Mouse (Mus musculus) inflammation-experienced regulatory T-cells, adult 6 months (primary cell): ENCODE results near the gene Serpine1. TPM values are rescaled to one million over a fixed set of nuclear protein-coding genes. Genes with fewer than 3 reads are reported as not detected.

Experiments used
- polyA plus RNA-seq, 3 experiments: library from polyadenylated mRNA; unstranded; fragments of 100-300 nt; shearing (Covaris generic); gene quantifications; one replicate each; pipeline ENCODE4 v1.2.1; 2017

The Serpine1 gene
- polyA plus RNA-seq, 3 experiments from 2014 or later, result not detected

Other genes starting within 250 kb of the Serpine1 start
- not detected for gene Col26a1, start 189.1 kb downstream of the Serpine1 start, polyA plus RNA-seq
- 10 to 100 TPM in 2 of 3 experiments, 1 to 10 TPM in 1; 8.0 to 13.1 (median 11.1) TPM for gene Ift22, start 164.1 kb downstream of the Serpine1 start, polyA plus RNA-seq
- 100 to 1,000 TPM; 413 to 465 (median 425) TPM for gene Fis1, start 119.0 kb downstream of the Serpine1 start, polyA plus RNA-seq
- gene Cldn15, start 105.7 kb downstream of the Serpine1 start, polyA plus RNA-seq, result not detected
- 1 to 10 TPM; 4.7 to 6.7 (median 5.1) TPM for gene Plod3, start 85.2 kb downstream of the Serpine1 start, polyA plus RNA-seq
- 10 to 100 TPM; 52.8 to 60.9 (median 60.7) TPM for gene Znhit1, start 84.2 kb downstream of the Serpine1 start, polyA plus RNA-seq
- gene Vgf, start 45.9 kb downstream of the Serpine1 start, polyA plus RNA-seq, result not detected
- gene Ap1s1, start 26.1 kb downstream of the Serpine1 start, polyA plus RNA-seq, result 100 to 1,000 TPM in 1 of 3 experiments, 10 to 100 TPM in 2; 66.7 to 117 (median 68.0) TPM
- 10 to 100 TPM; 12.2 to 16.5 (median 15.0) TPM for gene Trim56, start 43.9 kb upstream of the Serpine1 start, polyA plus RNA-seq
- not detected for gene Muc3, start 77.1 kb upstream of the Serpine1 start, polyA plus RNA-seq
- gene Muc3a, start 140.1 kb upstream of the Serpine1 start, polyA plus RNA-seq, result 1 to 10 TPM; 2.3 to 4.8 (median 4.2) TPM
- not detected for gene Ache, start 215.3 kb upstream of the Serpine1 start, polyA plus RNA-seq
- gene Ufsp1, start 222.4 kb upstream of the Serpine1 start, polyA plus RNA-seq, result 1 to 10 TPM in 2 of 3 experiments, under 1 TPM in 1; 0.32 to 2.0 (median 1.5) TPM
- 10 to 100 TPM; 58.1 to 76.1 (median 61.2) TPM for gene Srrt, start 235.4 kb upstream of the Serpine1 start, polyA plus RNA-seq
- gene Trip6, start 242.1 kb upstream of the Serpine1 start, polyA plus RNA-seq, result 1 to 10 TPM; 1.4 to 1.7 (median 1.6) TPM